Mouse (Mus musculus) MEL (cell line): ENCODE measurements around the gene Acat3.

ENCODE experiments used
- CTCF ChIP-seq, 3 experiments: IDR thresholded peaks in 2 of 3; conservative IDR thresholded peaks in 1 of 3; 2 replicates each; pipeline ENCODE4 v1.5.1; 2011 to 2012; ENCODE audit warnings: low read length in 3 of 3, low read depth in 2 of 3, mild to moderate bottlenecking in 2 of 3, improper control_type of control experiment in 1 of 3, inconsistent platforms in 1 of 3, mixed read lengths in 1 of 3, moderate library complexity in 1 of 3; ENCODE audit not compliant: control insufficient read depth in 1 of 3, insufficient read depth in 1 of 3, poor library complexity in 1 of 3, severe bottlenecking in 1 of 3
- EP300 ChIP-seq, 2 experiments: IDR thresholded peaks; 2 replicates each; pipeline ENCODE4 v1.6.1; 2011; ENCODE audit warnings: improper control_type of control experiment in 2 of 2, low read length in 2 of 2, low read depth in 1 of 2, mild to moderate bottlenecking in 1 of 2
- KAT2A ChIP-seq: conservative IDR thresholded peaks from 2 replicates; pipeline ENCODE4 v1.6.1; 2012; ENCODE audit warnings: low read depth, low read length, improper control_type of control experiment, inconsistent platforms
- MEF2A ChIP-seq: IDR thresholded peaks from 2 replicates; pipeline ENCODE4 v1.6.1; 2014; ENCODE audit warnings: low read depth, mild to moderate bottlenecking, inconsistent platforms, low read length, improper control_type of control experiment; ENCODE audit not compliant: poor library complexity, insufficient replicate concordance, severe bottlenecking; ENCODE audit errors: extremely low read depth
- NELFE ChIP-seq: IDR thresholded peaks from 2 replicates; pipeline ENCODE4 v1.6.1; 2011; ENCODE audit warnings: low read depth, low read length, improper control_type of control experiment
- POLR2A ChIP-seq, 2 experiments: IDR thresholded peaks; 2 replicates each; pipeline ENCODE4 v1.6.1; 2011 to 2012; ENCODE audit warnings: low read length in 2 of 2, mild to moderate bottlenecking in 2 of 2, control low read depth in 1 of 2, improper control_type of control experiment in 1 of 2, low read depth in 1 of 2, moderate library complexity in 1 of 2; ENCODE audit not compliant: control insufficient read depth in 1 of 2, insufficient read depth in 1 of 2, poor library complexity in 1 of 2
- USF1 ChIP-seq: IDR thresholded peaks from 2 replicates; pipeline ENCODE4 v1.6.1; 2014; ENCODE audit warnings: low read depth, mild to moderate bottlenecking, inconsistent platforms, low read length, improper control_type of control experiment, moderate library complexity
- ZMIZ1 ChIP-seq: IDR thresholded peaks from 2 replicates; pipeline ENCODE4 v1.6.1; 2012; ENCODE audit warnings: low read depth, mild to moderate bottlenecking, inconsistent platforms, low read length, improper control_type of control experiment, moderate library complexity

GRCm38 (mm10) chr17:12967173-12967572 lies 26.8 kb upstream of the Acat3 start:
- TF ChIP-seq CTCF (IDR thresholded peaks at IDR 0.05 in 2 of 3, conservative IDR thresholded peaks at IDR 0.05 in 1 of 3; ENCODE audit: control insufficient read depth in 1 of 3, insufficient read depth in 1 of 3, low read depth in 2 of 3, low read length in 3 of 3, poor library complexity in 1 of 3, severe bottlenecking in 1 of 3) (no peak), EP300 (IDR thresholded peaks at IDR 0.05; ENCODE audit: low read depth in 1 of 2, low read length in 2 of 2) (no peak), ZMIZ1 (no peak), NELFE (no peak), MEF2A (no peak), USF1 (no peak), KAT2A (no peak), POLR2A (IDR thresholded peaks at IDR 0.05; ENCODE audit: control insufficient read depth in 1 of 2, insufficient read depth in 1 of 2, low read depth in 1 of 2, low read length in 2 of 2, poor library complexity in 1 of 2) (no peak)
